Mouse (Mus musculus): ENCODE results near the gene Gm10340.
"Not testable (repeated sequence)": the region's sequence is repeated elsewhere in the genome, so short reads cannot be mapped to it uniquely, and the experiment has no call there.

Gm10340 gene

DNA sequence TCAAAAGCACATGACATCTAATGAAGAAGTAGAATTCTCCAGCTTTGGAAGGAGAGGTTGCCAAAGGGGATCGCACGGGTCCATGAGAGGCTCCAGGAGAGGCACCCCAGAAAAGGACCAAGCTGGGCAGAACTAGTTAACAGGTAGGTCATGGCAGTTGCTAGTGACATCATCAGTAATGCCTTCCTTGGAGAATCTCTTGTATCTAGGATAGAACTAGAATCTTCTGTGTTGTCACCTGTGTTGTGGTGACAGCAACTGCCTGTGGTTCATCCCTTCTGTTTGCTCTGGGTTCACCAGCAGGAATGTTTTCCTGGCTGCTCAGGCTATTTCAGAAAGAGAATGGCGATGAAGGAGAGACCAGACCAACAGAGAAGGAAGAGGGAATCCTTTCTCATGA is at the start of gene Gm10340:
Gm10340 (plus strand) TSS at position 301 of the 400 bp plus-strand sequence.
- in situ Hi-C loops (cut with MboI; ENCODE audit: unreplicated experiment in 2 of 2) = not testable (repeated sequence)

DNA sequence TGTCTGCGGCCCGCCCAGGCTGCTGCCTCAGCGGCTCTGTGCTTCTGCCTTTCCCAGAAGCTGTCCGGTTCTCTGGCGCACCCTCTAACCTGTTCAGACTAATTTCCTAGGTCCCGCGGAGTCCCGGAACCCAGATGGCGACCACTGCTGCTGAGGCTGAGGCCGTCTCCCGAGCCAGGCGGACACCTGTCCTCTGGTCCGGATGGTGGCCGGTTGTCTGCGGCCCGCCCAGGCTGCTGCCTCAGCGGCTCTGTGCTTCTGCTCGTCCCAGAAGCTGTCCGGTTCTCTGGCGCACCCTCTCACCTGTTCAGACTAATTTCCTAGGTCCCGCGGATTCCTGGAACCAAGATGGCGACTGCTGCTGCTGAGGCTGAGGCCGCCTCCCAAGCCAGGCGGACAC is 17.7 kb upstream of the Gm10340 start:
- in situ Hi-C loops (cut with MboI; ENCODE audit: unreplicated experiment in 2 of 2) = not testable (repeated sequence)

DNA sequence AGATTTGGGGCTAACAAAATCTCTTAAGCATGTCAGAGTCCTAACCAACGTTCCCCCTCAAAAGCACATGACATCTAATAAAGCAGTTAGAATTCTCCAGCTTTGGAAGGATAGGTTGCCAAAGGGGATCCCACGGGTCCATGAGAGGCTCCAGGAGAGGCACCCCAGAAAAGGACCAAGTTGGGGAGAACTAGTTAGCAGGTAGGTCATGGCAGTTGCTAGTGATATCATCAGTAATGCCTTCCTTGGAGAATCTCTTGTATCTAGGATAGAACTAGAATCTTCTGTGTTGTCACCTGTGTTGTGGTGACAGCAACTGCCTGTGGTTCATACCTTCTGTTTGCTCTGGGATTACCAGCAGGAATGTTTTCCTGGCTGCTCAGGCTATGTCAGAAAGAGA is 54.2 kb downstream of the Gm10340 start, which contains the start of gene Gm5795:
Gm5795 (plus strand) TSS at position 301 of the 400 bp plus-strand sequence.
- in situ Hi-C loops (cut with MboI; ENCODE audit: unreplicated experiment in 2 of 2) = not testable (repeated sequence)
